Mouse (Mus musculus) CD8-positive naive resting alpha-beta T cell, adult 2 months (primary cell): ENCODE measurements around the gene Ehbp1l1.
A peak's percentile ranks its signal among the peaks of the same experiment; 100 is the strongest.

ENCODE experiments used
- DNase-seq, 2 experiments: peaks; one replicate each; pipeline ENCODE4 v3.0.0; 2022; ENCODE audit warnings: low read depth in 2 of 2, low spot score in 2 of 2

Ehbp1l1 gene

DNA sequence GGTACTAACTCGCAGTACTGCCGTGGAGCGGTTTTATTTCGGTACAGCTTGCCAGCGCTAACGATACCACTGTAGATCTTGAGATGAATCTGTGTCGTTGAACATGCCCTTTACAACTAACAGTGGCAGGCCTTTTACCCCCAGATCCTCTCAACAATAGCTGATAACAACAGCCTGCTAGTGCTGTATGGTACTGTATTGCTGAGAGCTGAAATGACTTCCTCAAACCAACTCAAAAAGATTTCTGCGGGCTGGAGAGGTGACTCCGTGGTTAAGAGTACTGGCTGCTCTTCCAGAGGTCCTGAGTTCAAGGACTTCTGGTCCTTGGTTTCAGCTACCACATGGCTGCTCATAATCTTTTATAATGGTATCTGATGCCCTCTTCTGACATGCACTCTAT, 8.2 kb upstream of the Ehbp1l1 start:
- DNase-seq: no peak

DNA sequence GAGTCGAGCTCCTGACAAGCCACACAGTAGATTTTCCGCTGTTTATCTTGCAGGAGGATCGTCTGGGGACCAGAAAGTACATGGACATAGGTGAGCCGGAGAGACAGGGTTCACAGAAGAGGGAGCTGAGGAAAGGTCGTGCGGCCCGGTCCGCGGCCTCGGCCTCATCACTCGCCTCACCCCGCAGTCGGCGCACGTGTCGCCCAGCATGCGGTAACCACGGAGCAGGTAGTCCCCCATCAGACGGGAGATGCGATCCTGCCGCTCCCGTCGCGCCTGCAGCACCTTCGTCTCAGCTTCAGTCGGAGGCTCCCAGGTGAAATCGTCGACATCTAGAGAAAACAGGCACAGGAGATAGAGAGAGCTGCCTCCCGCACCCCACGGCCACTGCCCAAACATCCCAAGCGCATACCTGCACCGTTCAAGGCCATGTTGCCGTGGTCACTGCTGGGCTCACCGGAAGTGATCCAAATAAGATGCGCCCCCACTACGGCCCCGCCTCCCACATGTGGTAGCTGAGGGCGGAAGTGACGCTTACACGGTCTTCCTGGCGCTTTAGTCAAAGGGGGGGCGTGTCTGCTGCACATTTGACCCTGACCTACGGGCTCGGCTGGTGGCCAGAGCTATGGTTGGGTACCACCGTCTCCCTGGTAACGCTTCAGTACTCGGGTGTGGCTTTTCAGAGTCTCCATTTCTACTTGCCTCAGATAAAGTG, 5.3 kb upstream of the Ehbp1l1 start:
- DNase-seq: peak; percentile 64 to 82

DNA sequence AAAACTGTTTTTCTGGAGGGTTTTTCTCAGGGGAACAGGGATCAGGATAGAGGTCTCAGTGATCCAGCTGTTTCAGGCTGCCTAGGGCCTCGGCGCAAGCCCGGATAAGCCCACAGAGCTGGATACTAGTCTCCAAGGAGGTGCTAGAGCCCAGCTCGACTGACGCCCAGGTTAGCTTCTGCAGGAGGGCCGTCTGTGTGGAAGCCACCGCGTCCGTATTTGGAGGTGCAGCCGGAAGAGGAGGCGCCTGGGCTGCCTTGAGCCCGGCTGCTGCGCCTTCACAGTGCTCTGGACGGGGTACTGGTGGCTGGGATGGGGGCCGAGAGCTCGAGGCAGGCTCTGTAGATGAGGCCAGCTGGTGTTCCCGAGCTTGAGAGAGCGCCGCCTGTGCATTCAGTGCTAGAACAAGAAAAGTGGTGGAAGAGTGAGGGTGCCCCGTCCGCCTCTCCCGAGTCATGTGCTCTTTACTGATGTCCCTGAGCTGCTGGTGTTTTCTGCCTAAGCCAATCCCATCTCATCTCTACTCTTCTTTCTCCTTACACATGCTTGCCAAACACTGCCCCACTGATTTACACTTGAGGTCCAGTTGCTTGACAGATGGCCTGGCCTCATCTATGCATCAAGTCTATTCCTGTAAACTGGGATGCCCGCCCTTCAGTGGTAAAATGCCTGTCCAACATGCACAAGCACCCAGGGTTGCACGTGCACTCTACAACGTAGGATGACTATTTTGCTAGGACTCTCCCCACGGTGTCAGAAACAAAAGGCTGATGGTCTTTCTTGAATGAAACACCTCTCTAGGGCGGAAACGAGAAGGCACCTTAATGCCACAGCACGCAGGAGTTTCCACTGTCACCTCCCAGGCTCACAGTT, 4.4 kb upstream of the Ehbp1l1 start:
- DNase-seq: no peak

DNA sequence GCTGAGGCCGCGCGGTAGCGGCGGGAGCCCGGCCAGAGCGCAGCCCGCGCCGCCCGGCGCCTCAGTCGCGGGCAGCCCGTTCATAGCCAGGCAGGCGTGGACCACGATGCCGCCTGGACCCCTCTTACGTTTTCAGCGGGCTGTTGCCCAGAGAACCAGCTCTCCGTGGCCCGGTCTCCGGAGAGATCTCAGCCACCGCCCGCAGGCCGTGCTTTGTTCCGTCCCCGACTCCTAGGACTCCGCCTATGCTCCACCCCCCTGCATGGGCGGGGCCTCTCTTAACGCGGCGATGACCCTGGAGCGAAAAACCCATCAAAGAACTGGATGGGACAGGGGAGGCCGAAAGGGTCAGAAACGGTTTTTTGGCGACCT, 3.3 kb upstream of the Ehbp1l1 start, which contains the start of gene Fam89b:
TSS of gene Fam89b (minus strand) at position 210 of the 372 bp plus-strand sequence.
- peak in 1 of 2 experiments; percentile 60 for DNase-seq

DNA sequence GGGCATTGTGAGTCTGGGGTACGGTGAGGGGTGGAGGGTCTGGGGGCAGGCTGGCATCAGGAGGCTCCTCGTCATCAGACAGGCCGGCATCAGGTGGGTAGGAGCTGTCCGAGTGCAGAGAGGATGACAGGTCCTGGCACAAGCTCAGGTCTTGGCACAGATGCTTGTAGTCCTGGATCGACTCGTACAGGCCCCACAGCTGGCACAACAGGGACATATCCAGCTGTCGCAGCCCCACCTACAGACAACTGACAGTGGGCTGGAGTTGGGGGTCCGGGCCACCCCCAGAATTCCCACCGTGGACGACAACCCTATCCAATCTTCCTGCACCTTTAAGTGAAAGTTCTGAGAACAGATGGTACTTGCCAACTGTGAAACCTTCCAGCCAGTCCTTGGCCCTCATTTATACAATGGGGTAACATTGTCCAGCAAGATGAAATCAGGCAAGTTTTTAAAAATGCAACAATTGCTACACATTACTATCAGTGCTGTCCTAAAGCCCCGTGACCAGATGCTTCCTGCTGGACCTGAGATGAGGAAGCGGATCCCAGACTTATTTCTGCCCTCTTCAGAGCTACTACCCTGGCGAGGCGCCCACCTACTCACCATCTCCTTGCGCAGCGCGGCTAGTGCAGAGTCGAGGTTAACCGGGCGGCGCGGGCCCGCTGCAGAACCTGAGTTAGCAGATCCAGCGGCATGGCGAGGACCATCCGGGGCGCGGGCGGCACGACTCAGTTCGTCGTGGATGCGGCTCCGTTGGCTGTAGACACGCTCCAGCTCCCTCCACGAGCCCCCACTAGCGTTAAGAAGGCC, 2.7 kb upstream of the Ehbp1l1 start:
- no peak for DNase-seq

DNA sequence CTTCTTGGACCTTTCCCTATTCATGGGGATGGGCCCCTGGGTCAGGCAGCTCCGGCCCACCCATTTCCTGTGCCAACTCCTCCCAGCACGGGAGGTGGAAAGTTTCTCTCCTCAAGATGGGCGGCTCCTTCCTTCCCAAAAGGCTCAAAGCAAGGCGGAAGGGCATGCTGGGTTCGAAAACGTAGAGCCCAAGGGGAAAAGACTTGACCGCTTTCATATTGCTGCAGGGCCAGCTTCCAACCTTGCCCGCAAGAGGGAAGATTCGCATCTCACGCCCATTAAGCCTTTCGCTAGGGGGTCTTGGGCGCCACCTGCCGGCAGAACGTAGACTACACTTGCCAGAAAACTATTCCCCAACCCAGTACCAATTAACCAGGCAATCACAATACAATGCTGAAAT, 1.6 kb upstream of the Ehbp1l1 start:
- DNase-seq: peak; percentile 83 to 86

DNA sequence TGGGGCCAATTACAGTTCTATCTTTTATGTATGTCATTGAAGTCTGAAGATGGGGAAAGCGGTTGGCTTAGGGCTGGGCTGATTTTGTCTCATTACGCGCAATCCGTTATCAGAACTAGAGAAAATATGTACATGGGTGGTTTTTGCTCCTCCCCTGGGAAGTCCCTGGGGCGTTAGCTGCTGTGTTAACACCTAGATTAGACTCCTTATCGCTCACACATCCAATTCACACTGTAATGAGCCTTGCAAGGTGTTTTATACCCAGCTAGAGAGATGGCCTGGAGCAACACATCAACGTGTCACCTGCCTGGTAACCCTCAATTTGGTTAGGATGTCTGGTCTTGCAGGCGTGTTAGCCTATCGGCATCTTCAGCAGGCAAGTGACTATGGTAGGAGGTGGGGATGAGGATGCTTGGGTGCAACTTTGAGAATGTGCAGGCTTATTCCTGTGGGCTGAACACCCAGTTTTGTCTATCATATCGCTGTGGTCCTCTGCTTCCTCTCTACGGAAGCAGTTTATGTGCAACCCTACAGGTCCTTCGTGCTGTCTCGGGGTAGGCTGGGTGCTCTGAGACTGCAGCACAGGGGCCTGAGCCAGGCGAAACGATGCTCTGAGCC, 953 bp upstream of the Ehbp1l1 start:
- no peak for DNase-seq

DNA sequence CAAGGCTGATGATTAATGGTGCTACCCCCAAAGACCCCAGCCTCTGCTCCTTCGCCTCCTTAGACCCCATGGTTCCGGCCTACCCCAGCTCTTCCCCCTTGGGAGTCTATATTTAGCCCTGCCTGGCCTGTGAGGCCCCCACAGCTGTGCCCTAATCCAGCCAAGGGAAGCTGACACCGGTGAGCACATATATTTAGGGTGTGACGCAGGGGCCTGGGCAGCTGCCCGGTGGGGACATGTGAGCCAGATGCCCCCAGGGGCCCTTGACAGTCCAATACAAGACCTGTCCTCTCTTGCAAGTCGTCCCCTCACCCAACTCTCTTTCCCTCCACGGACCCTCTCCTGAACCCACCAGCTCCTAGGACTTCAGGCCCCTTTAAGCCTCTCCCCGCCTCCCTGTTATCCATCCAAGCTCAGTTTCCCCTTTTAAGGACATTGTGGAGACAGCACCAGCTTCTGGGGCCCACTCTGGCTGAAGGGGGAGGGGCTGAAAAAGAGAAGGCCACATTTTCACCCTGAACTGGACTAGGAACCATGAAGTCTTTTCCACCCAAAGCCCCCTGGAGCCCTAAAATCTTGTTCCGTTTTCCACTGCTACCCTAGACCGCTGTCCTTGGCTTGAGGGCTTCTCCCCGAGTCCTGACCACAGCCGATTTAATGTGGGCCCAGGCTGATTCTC, 949 bp downstream of the Ehbp1l1 start:
- DNase-seq: no peak

DNA sequence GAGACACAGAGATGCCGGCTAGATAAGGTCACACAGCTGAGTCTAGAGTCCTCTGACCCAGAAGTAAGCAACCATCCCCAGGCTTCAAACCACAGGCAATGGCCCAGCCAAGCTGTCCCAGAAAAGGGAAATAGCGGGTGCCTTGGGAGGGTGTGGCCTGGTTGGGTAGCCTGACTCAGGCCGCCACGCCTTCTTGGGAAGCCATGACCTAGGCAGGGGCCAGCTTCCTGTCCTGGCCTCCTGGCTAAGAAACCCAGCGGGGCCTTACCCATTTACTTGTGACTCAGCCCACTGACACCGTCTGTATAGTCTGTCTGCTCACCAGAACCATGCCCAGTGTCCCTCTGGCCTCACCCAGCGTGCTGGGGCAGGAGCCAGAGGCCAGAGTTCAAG, 1.6 kb downstream of the Ehbp1l1 start:
- DNase-seq: no peak

DNA sequence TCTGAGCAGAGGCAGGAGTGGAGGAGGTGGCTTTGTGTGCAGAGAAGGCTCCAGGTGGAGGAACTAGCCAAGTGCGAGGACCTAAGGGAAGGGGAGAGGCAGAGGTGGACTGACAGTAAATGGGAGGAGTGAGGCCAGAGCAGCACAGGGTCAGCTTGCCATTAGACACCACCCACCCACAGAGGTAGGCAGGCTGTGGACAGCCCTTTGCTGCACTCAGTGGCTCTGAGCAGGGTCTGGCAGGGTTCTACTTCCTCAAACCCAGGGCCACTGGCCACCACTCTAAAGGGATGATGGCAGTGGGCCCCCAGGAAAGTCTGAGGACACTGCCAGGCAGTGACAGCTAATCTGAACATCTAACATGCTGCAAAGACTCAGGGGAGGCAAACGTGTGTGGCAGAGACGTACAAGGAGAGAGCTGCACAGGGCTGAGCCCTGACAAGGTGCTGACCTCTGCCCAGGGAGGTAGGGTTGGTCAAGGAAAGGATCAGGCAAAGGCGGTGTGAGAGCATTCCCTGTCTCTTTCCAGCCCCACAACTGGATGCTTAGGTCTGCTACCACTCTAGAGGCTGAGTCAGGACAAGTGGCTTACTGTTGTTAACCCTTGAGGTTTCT, 2.1 kb downstream of the Ehbp1l1 start:
- DNase-seq: no peak

DNA sequence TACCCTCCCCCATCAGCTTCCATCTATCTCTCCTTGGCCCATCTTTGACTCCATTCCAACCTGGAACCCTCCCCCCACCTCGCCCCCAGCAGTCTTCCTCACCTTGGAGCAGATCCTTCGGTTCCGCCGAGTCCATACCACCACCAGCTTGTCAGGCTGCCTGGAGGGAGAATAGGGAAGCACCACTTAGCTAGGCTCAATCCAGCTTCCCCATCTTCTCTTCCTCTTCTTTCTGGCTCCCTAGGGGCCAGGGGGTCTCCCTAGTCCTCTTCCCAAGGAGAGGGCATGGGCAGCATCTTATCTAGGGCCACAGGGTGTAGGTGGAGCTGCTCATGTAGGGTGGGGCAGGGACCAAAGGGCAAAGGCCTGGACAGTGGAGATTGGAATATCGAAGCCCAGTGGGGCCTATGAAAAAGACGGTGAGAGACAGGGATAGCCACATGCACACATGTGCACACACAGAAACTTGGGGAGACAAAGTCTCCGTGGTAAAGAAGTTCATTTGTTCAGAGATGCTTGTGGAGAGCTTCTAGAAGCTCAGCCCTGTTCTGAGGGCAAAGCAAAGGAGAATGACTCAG, 3.2 kb downstream of the Ehbp1l1 start:
- no peak for DNase-seq

DNA sequence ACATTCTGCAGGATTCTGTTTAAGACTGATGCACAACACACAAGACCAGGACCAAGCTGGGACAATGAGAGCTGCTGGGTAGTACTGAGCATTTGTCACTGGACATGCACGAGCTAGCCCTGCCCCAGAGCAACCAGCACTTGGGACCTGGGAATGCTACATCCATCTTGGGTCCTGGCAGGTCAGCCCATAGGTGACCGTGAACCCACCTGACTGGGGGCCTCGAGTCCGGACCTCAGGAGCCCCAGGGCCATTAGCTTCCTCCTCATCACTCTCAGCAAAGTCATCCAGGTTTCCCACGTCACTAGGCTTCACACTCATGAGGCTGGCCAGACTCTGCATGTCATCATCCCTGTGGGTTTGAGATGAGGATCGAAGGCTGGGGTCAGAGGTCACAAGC, 4.9 kb downstream of the Ehbp1l1 start:
- DNase-seq: no peak

DNA sequence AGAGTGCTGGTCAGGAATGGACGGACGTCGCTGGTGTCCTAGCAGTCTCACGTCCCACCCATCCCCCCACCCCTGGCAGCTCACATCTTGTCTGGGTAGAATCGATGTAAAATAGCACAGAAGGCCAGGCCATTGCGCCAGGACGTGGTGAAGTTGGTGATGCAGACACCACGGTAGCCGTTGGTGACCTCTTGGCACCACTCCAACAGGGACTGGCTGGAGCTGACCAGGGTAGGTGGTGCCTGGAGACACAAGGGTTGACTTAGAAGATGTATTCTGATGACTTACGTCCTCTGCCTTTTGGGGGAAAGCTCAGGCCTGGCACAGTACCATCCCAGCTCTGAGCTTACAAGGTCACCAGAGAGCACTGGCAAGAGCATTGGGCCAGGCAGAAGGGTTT, 9.2 kb downstream of the Ehbp1l1 start:
- no peak for DNase-seq

DNA sequence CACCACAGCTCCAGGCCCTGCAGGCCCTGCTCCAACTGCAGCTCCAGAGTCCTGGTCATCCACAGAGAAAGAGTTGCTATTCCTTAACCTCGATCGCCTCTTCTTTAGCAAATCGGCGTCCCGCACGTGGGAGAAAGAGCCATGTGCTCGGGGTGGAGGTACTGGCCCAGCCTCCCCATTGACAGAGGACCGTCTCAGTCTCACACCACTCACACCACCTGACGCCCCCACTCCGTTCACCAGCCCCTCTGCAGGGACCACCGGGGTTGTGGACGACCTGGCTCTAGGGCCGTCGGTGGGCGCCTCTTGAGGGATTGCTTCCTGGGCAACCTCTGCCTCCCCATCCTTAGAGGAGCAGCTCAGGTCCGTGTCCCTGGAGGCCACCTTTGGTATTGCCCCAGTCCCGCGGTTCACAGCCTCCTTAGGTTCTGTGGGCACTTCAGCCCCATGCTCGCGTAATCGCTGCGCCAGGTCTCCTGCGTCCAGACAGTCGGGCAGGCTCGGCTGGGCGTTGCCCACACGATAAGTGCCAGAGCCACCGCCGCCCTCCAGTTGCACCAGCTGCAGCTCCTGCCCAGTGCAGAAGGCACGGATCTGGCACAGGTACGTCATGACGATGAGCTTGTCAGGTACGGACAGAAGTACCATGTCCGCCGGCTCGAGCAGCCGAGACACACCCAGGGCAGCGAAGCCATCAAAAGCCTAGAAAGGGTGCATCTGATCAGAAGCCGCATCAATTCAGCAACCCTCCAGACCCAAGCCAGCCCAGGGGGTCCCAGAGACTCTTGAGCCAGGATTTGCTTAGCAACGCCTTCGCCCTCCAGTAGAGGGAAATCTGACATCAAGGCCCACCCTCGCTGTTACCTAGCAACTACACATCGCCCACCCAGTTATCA, 10.1 kb downstream of the Ehbp1l1 start:
- DNase-seq: no peak

DNA sequence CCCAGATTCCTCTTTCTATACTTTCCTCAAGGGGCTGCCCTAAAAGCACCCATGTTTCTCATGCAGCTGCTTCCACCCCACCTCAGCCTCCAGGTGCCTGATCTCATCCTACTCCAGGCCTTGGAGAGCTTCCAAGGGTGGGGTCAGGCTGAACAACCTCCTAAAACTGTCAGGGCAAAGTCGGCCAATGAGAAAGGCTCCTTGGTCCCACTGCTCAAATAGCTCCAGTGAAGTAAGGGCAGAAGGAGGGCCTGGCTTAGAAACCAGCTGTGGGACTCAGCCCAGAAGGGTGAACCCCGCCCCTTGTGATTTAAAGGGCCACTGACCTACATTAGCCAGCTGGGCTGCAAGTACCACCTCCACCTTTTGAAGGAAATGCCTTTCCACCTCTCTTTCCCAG, 12.4 kb downstream of the Ehbp1l1 start:
- DNase-seq: no peak

DNA sequence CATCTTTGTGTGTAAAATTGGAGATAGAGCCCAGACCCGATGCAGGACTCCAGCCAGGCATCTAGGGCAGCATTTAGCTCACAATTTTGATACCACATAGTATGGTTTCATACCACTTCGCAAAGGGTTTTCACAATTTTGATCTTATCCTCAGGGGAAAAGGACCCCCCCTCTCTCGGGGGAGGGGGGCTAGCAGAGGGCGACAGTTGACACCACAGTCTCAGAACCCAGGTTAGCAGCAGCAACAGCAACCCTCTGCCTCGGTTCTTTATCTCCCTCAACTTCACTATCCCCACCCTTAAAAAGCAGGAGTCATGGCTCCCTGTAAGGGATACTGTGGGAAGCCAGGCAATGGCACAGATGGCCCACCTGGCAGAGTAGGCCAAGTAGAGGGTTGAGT, 12.9 kb downstream of the Ehbp1l1 start:
- DNase-seq: no peak

DNA sequence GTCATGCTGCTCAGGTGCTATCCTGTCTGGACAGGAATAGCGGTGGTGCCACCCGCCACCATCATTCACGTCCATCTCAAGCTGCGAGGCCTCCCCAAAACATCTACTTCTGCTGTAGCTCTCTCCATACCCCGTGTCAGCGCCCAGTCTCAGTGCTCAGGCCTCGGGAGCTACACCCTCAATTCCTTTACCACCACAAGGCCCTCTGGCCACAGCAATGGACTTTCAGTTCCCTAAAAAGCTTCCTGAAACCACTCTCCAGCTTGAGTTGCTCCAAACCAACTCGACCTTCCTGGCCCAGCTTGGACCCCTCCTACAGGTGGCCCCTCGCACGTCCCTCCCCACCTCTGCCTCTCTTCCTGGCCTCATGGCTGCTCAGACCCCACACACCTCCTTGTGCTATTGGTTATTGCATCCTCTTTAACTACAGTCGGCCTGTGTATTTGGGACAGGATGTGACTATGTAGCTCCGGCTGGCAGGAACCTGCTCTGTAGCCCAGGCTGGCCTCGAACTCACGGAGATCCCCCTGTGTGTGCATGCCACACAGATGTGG, 14.1 kb downstream of the Ehbp1l1 start:
- DNase-seq: no peak

DNA sequence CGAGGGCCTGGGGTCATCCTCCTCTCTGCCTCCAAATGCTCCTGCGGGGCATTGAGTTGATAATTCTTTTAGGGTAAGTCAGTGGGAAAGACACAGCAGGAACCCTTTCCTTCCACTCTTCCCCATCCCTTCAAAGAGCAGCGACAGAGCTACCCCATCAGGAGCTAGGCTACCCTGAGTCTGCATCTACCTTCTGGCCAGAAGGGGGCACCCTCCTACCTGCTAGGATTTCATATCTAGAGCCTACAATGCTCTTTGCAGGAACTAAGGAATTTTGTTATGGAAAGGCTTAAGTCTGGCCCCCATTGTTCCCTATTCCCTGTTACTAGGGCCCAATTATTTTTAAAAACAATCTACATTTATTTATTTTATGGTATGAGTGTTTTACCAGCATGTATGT, 14.9 kb downstream of the Ehbp1l1 start:
- peak in 1 of 2 experiments; percentile 60 for DNase-seq

DNA sequence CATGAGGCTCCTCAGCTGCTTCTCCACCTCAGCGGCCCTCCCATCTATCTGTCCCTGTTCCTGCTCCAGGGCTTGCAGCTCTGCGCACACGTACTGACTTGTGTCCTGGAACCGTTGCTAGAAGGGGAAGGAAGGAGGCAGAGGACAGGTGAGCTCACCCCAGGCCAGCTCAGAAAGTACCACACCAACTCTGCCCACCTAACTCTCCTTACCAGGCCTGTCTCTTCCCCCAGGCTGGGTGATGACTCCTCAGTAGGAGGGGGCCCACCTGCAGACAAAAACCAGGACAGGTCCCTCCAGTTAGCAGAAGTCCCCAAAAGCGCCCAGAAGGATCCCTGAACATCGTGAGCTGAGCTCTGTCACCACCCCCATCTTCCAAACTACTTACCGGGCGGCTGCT, 15.5 kb downstream of the Ehbp1l1 start:
- DNase-seq: no peak
